Mouse (Mus musculus): ENCODE measurements at regions not wholly inside any gene's neighbourhood (a gene's known extent, or its start where the extent isn't known, plus 50 kb on each side); places are given as distances from the start of the nearest gene placed in this dataset.

- Histone ChIP-seq H3K4me2 (ENCODE audit: low read depth, severe bottlenecking) (no peak overlapping the region), H3K27ac (replicated peaks; ENCODE audit: low read depth, low read length) (no peak overlapping the region), H3K9ac (ENCODE audit: low read length) (no peak overlapping the region), H3K36me3 (ENCODE audit: control insufficient read depth, insufficient read depth, low read length) (no peaks in the 10 kb centered on the region), H3K27me3 (ENCODE audit: control insufficient read depth, insufficient read depth, low read length) (no peaks in the 10 kb centered on the region), H3K4me1 (ENCODE audit: control insufficient read depth, insufficient read depth, low read length) (peaks cover 6% of the 10 kb centered on the region; the same call in 1 of the 2 replicates), H3K4me3 (ENCODE audit: low read depth, low read length) (no peak overlapping the region), H3K9me3 (ENCODE audit: control insufficient read depth, low read length) (no peaks in the 10 kb centered on the region)
- 87% methylated on average over 8 of the region's 8 CpGs for WGBS
- DNase-seq (ENCODE audit: low spot score) (no peak), ATAC-seq (ENCODE audit: insufficient number of reproducible peaks, low FRiP score, low TSS enrichment, low read depth) (no peak)
Observed at GRCm38 (mm10) chr19:57541693-57542314, 69.0 kb upstream of the Atrnl1 start.

GRCm38 (mm10) chr19:57542506-57542905 lies 68.3 kb upstream of the Atrnl1 start:
- 94% methylated on average over 5 of the region's 5 CpGs for WGBS
- no peaks in the 10 kb centered on the region for H3K36me3 ChIP-seq (ENCODE audit: control insufficient read depth, insufficient read depth, low read length)

GRCm38 (mm10) chr19:57543681-57544214 lies 67.1 kb upstream of the Atrnl1 start:
- Histone ChIP-seq H3K4me2 (ENCODE audit: low read depth, severe bottlenecking) (peak overlapping the region; percentile 12; the same call in 1 of the 2 replicates), H3K27ac (replicated peaks; ENCODE audit: low read depth, low read length) (no peak overlapping the region), H3K9ac (ENCODE audit: low read length) (no peak overlapping the region), H3K4me1 (ENCODE audit: control insufficient read depth, insufficient read depth, low read length) (peaks cover 6% of the 10 kb centered on the region; the same call in 1 of the 2 replicates), H3K9me3 (ENCODE audit: control insufficient read depth, low read length) (no peaks in the 10 kb centered on the region), H3K4me3 (ENCODE audit: low read depth, low read length) (no peak overlapping the region), H3K36me3 (ENCODE audit: control insufficient read depth, insufficient read depth, low read length) (no peaks in the 10 kb centered on the region), H3K27me3 (ENCODE audit: control insufficient read depth, insufficient read depth, low read length) (no peaks in the 10 kb centered on the region)
- peak; percentile 58 for DNase-seq (ENCODE audit: low spot score)
- ATAC-seq (ENCODE audit: insufficient number of reproducible peaks, low FRiP score, low TSS enrichment, low read depth): no peak
- 28% methylated on average over 13 of the region's 13 CpGs for WGBS

More at GRCm38 (mm10) chr19:57542506-57542905, 68.3 kb upstream of the Atrnl1 start:
- Histone ChIP-seq H3K9me3 (ENCODE audit: control insufficient read depth, low read length) (no peaks in the 10 kb centered on the region), H3K4me3 (ENCODE audit: low read depth, low read length) (no peak overlapping the region), H3K27me3 (ENCODE audit: control insufficient read depth, insufficient read depth, low read length) (no peaks in the 10 kb centered on the region), H3K9ac (ENCODE audit: low read length) (no peak overlapping the region), H3K4me1 (ENCODE audit: control insufficient read depth, insufficient read depth, low read length) (peaks cover 6% of the 10 kb centered on the region; the same call in 1 of the 2 replicates), H3K4me2 (ENCODE audit: low read depth, severe bottlenecking) (no peak overlapping the region), H3K27ac (replicated peaks; ENCODE audit: low read depth, low read length) (no peak overlapping the region)
- ATAC-seq (ENCODE audit: insufficient number of reproducible peaks, low FRiP score, low TSS enrichment, low read depth): no peak
- no peak for DNase-seq (ENCODE audit: low spot score)

GRCm38 (mm10) chr19:57544229-57544879 lies 66.5 kb upstream of the Atrnl1 start:
- no peak for DNase-seq (ENCODE audit: low spot score)
- H3K4me2 ChIP-seq (ENCODE audit: low read depth, severe bottlenecking): peak overlapping the region; percentile 12; the same call in 1 of the 2 replicates
- no peaks in the 10 kb centered on the region for H3K9me3 ChIP-seq (ENCODE audit: control insufficient read depth, low read length)
- H3K4me1 ChIP-seq (ENCODE audit: control insufficient read depth, insufficient read depth, low read length): peaks cover 6% of the 10 kb centered on the region; the same call in 1 of the 2 replicates
- no peaks in the 10 kb centered on the region for H3K36me3 ChIP-seq (ENCODE audit: control insufficient read depth, insufficient read depth, low read length)
- no peak for ATAC-seq (ENCODE audit: insufficient number of reproducible peaks, low FRiP score, low TSS enrichment, low read depth)
- H3K9ac ChIP-seq (ENCODE audit: low read length): no peak overlapping the region
- 40% methylated on average over 17 of the region's 17 CpGs for WGBS
- no peak overlapping the region for H3K4me3 ChIP-seq (ENCODE audit: low read depth, low read length)
- no peak overlapping the region for H3K27ac ChIP-seq (replicated peaks; ENCODE audit: low read depth, low read length)
- H3K27me3 ChIP-seq (ENCODE audit: control insufficient read depth, insufficient read depth, low read length): no peaks in the 10 kb centered on the region

GRCm38 (mm10) chr19:57545071-57545470 lies 65.8 kb upstream of the Atrnl1 start:
- H3K9me3 ChIP-seq (ENCODE audit: control insufficient read depth, low read length): no peaks in the 10 kb centered on the region
- no peak overlapping the region for H3K4me3 ChIP-seq (ENCODE audit: low read depth, low read length)
- WGBS: 49% methylated on average over 2 of the region's 2 CpGs
- H3K4me2 ChIP-seq (ENCODE audit: low read depth, severe bottlenecking): no peak overlapping the region
- no peak for ATAC-seq (ENCODE audit: insufficient number of reproducible peaks, low FRiP score, low TSS enrichment, low read depth)
- H3K36me3 ChIP-seq (ENCODE audit: control insufficient read depth, insufficient read depth, low read length): no peaks in the 10 kb centered on the region
- H3K27me3 ChIP-seq (ENCODE audit: control insufficient read depth, insufficient read depth, low read length): no peaks in the 10 kb centered on the region
- H3K27ac ChIP-seq (replicated peaks; ENCODE audit: low read depth, low read length): no peak overlapping the region
- peaks cover 6% of the 10 kb centered on the region; the same call in 1 of the 2 replicates for H3K4me1 ChIP-seq (ENCODE audit: control insufficient read depth, insufficient read depth, low read length)
- DNase-seq (ENCODE audit: low spot score): no peak
- H3K9ac ChIP-seq (ENCODE audit: low read length): no peak overlapping the region

- 88% methylated on average over 2 of the region's 2 CpGs for WGBS
- no peaks in the 10 kb centered on the region for H3K9me3 ChIP-seq (ENCODE audit: control insufficient read depth, low read length)
- H3K27me3 ChIP-seq (ENCODE audit: control insufficient read depth, insufficient read depth, low read length): no peaks in the 10 kb centered on the region
- H3K36me3 ChIP-seq (ENCODE audit: control insufficient read depth, insufficient read depth, low read length): no peaks in the 10 kb centered on the region
- no peak overlapping the region for H3K4me2 ChIP-seq (ENCODE audit: low read depth, severe bottlenecking)
- H3K4me3 ChIP-seq (ENCODE audit: low read depth, low read length): no peak overlapping the region
- ATAC-seq (ENCODE audit: insufficient number of reproducible peaks, low FRiP score, low TSS enrichment, low read depth) (no peak), DNase-seq (ENCODE audit: low spot score) (no peak)
- peaks cover 6% of the 10 kb centered on the region; the same call in 1 of the 2 replicates for H3K4me1 ChIP-seq (ENCODE audit: control insufficient read depth, insufficient read depth, low read length)
- no peak overlapping the region for H3K27ac ChIP-seq (replicated peaks; ENCODE audit: low read depth, low read length)
- no peak overlapping the region for H3K9ac ChIP-seq (ENCODE audit: low read length)
Observed at GRCm38 (mm10) chr19:57546039-57546438, 64.8 kb upstream of the Atrnl1 start.

GRCm38 (mm10) chr19:57546519-57546918 lies 64.3 kb upstream of the Atrnl1 start:
- DNase-seq (ENCODE audit: low spot score) (no peak), ATAC-seq (ENCODE audit: insufficient number of reproducible peaks, low FRiP score, low TSS enrichment, low read depth) (no peak)
- no peak overlapping the region for H3K27ac ChIP-seq (replicated peaks; ENCODE audit: low read depth, low read length)
- peaks cover 6% of the 10 kb centered on the region; the same call in 1 of the 2 replicates for H3K4me1 ChIP-seq (ENCODE audit: control insufficient read depth, insufficient read depth, low read length)
- H3K9ac ChIP-seq (ENCODE audit: low read length): no peak overlapping the region
- no peaks in the 10 kb centered on the region for H3K9me3 ChIP-seq (ENCODE audit: control insufficient read depth, low read length)
- 90% methylated on average over 10 of the region's 10 CpGs for WGBS
- no peaks in the 10 kb centered on the region for H3K27me3 ChIP-seq (ENCODE audit: control insufficient read depth, insufficient read depth, low read length)
- H3K4me2 ChIP-seq (ENCODE audit: low read depth, severe bottlenecking): no peak overlapping the region
- no peak overlapping the region for H3K4me3 ChIP-seq (ENCODE audit: low read depth, low read length)
- no peaks in the 10 kb centered on the region for H3K36me3 ChIP-seq (ENCODE audit: control insufficient read depth, insufficient read depth, low read length)

GRCm38 (mm10) chr19:57548093-57548492 lies 62.7 kb upstream of the Atrnl1 start:
- no peaks in the 10 kb centered on the region for H3K9me3 ChIP-seq (ENCODE audit: control insufficient read depth, low read length)
- no peaks in the 10 kb centered on the region for H3K36me3 ChIP-seq (ENCODE audit: control insufficient read depth, insufficient read depth, low read length)
- no peak overlapping the region for H3K4me2 ChIP-seq (ENCODE audit: low read depth, severe bottlenecking)
- no peak overlapping the region for H3K27ac ChIP-seq (replicated peaks; ENCODE audit: low read depth, low read length)
- no peak overlapping the region for H3K9ac ChIP-seq (ENCODE audit: low read length)
- peaks cover 6% of the 10 kb centered on the region; the same call in 1 of the 2 replicates for H3K4me1 ChIP-seq (ENCODE audit: control insufficient read depth, insufficient read depth, low read length)
- H3K27me3 ChIP-seq (ENCODE audit: control insufficient read depth, insufficient read depth, low read length): no peaks in the 10 kb centered on the region
- no peak overlapping the region for H3K4me3 ChIP-seq (ENCODE audit: low read depth, low read length)
- DNase-seq (ENCODE audit: low spot score) (no peak), ATAC-seq (ENCODE audit: insufficient number of reproducible peaks, low FRiP score, low TSS enrichment, low read depth) (no peak)
- WGBS: 92% methylated on average over 11 of the region's 11 CpGs
